Comparison of ENCODE assay signal across 8 mouse cellular contexts in genomic region chr7:36892776-36893500, GRCm38 (mm10).
DNase-seq lines count a peak whose midpoint lies in the region; ATAC-seq and TF ChIP-seq lines count a peak whose summit lies in the region.

No protein-coding gene starts in this region.

- TF ChIP-seq EP300 in stomach, postnatal 0 days (optimal IDR thresholded peaks at IDR 0.05): no peak
- TF ChIP-seq EP300 in heart, adult 2 months (IDR thresholded peaks at IDR 0.05; ENCODE audit: insufficient read depth, low read depth, low read length): no peak

- H3K4me2 ChIP-seq in stomach, postnatal 0 days (replicated peaks; ENCODE audit: low read depth): no peak overlapping the region

- H3K27me3 ChIP-seq in stomach, postnatal 0 days (ENCODE audit: control insufficient read depth, insufficient read depth, low read length): no peaks in the 10 kb centered on the region
- H3K27me3 ChIP-seq in heart, adult 2 months (ENCODE audit: control insufficient read depth, insufficient read depth, low read length): no peaks in the 10 kb centered on the region

- no peaks in the 10 kb centered on the region for H3K79me2 ChIP-seq in heart, adult 2 months (replicated peaks; ENCODE audit: control insufficient read depth, insufficient read depth, low read length)

- intact Hi-C loops in heart, adult 2 months (cut with DNase I): no loop called here

- no peak overlapping the region for H3K9ac ChIP-seq in stomach, postnatal 0 days (ENCODE audit: low read length)
- H3K9ac ChIP-seq in heart, adult 2 months (ENCODE audit: low read depth, low read length): no peak overlapping the region

- H3K9me3 ChIP-seq in stomach, postnatal 0 days (ENCODE audit: control insufficient read depth, low read length): no peaks in the 10 kb centered on the region

- no peak overlapping the region for H3K4me3 ChIP-seq in stomach, postnatal 0 days (ENCODE audit: low read depth, low read length)
- H3K4me3 ChIP-seq in heart, adult 2 months: no peak overlapping the region

- no peak for TF ChIP-seq CTCF in stomach, postnatal 0 days (IDR thresholded peaks at IDR 0.05; ENCODE audit: low read depth)
- no peak for TF ChIP-seq CTCF in heart, adult 2 months (IDR thresholded peaks at IDR 0.05)

- H3K36me3 ChIP-seq in stomach, postnatal 0 days (ENCODE audit: control insufficient read depth, insufficient read depth, low read length): no peaks in the 10 kb centered on the region
- H3K36me3 ChIP-seq in heart, adult 2 months (ENCODE audit: control insufficient read depth, insufficient read depth, low read length): no peaks in the 10 kb centered on the region

- DNase-seq in embryo, embryonic 10.5 days (ENCODE audit: low spot score): peak; percentile 38
- no peak for DNase-seq in embryo, embryonic 9.5 days (ENCODE audit: extremely low spot score)
- peak; percentile 23 for DNase-seq in right cerebral cortex, postnatal 14 days
- no peak for DNase-seq in right cerebral cortex, adult 18-20 months
- peak; percentile 14 for DNase-seq in mesoderm, embryonic 11.5 days (ENCODE audit: low read depth, low spot score)
- no peak for DNase-seq in stomach, postnatal 0 days (ENCODE audit: low spot score)
- no peak for DNase-seq in thymus, postnatal 10 days (ENCODE audit: low spot score in 2 of 2)
- no peak for DNase-seq in heart, adult 2 months

- no peak for TF ChIP-seq POLR2A in heart, adult 2 months (IDR thresholded peaks at IDR 0.05; ENCODE audit: insufficient read depth, low read depth, low read length)

- H3K4me1 ChIP-seq in stomach, postnatal 0 days (replicated peaks; ENCODE audit: control insufficient read depth, insufficient read depth): no peaks in the 10 kb centered on the region; the same call in 1 of the 2 replicates
- no peaks in the 10 kb centered on the region for H3K4me1 ChIP-seq in heart, adult 2 months (ENCODE audit: control insufficient read depth, insufficient read depth, low read length)

- ATAC-seq in stomach, postnatal 0 days (ENCODE audit: low FRiP score, low TSS enrichment): peak; percentile 45; the same call in 1 of the 2 replicates

- H3K27ac ChIP-seq in stomach, postnatal 0 days (replicated peaks): no peak overlapping the region
- H3K27ac ChIP-seq in heart, adult 2 months: no peak overlapping the region

- WGBS in stomach, postnatal 0 days: 46% methylated on average over 18 of the region's 18 CpGs
- WGBS in heart, adult 2 months: 80% methylated on average over 18 of the region's 18 CpGs

Comparison
In these comparisons a context has a peak if more than half of its experiments do, and no peak if none do; other contexts are left out.
1. DNase-seq: peak in embryo, embryonic 10.5 days (single experiment), right cerebral cortex, postnatal 14 days (single experiment) and mesoderm, embryonic 11.5 days (single experiment); none in embryo, embryonic 9.5 days (single experiment), right cerebral cortex, adult 18-20 months (single experiment), stomach, postnatal 0 days (single experiment), thymus, postnatal 10 days (0 of 2) and heart, adult 2 months (0 of 2).